Mouse (Mus musculus) bone marrow macrophage, adult 2 months (primary cell): Measurements from ENCODE around the gene Tufm.

Experiments
- CTCF ChIP-seq: IDR thresholded peaks from 2 replicates; pipeline ENCODE4 v1.5.1; 2012; ENCODE audit warnings: low read depth, mild to moderate bottlenecking, low read length, moderate library complexity
- POLR2A ChIP-seq: IDR thresholded peaks from 2 replicates; pipeline ENCODE4 v1.6.1; 2012; ENCODE audit warnings: mild to moderate bottlenecking, low read depth, low read length, borderline replicate concordance

- TF ChIP-seq POLR2A = no peak
- TF ChIP-seq CTCF = no peak
These were observed 25.5 kb upstream of the Tufm start for GRCm38 (mm10) chr7:126461626-126462025.
